Mouse (Mus musculus) MEL (cell line): ENCODE results near the gene Tnfsf15.

ENCODE experiments used
- CTCF ChIP-seq, 3 experiments: IDR thresholded peaks in 2 of 3; conservative IDR thresholded peaks in 1 of 3; 2 replicates each; pipeline ENCODE4 v1.5.1; 2011 to 2012; ENCODE audit warnings: low read length in 3 of 3, low read depth in 2 of 3, mild to moderate bottlenecking in 2 of 3, improper control_type of control experiment in 1 of 3, inconsistent platforms in 1 of 3, mixed read lengths in 1 of 3, moderate library complexity in 1 of 3; ENCODE audit not compliant: control insufficient read depth in 1 of 3, insufficient read depth in 1 of 3, poor library complexity in 1 of 3, severe bottlenecking in 1 of 3
- MAZ ChIP-seq: IDR thresholded peaks from 2 replicates; pipeline ENCODE4 v1.6.1; 2012; ENCODE audit warnings: low read depth, mild to moderate bottlenecking, inconsistent platforms, low read length, improper control_type of control experiment
- MEF2A ChIP-seq: IDR thresholded peaks from 2 replicates; pipeline ENCODE4 v1.6.1; 2014; ENCODE audit warnings: low read depth, mild to moderate bottlenecking, inconsistent platforms, low read length, improper control_type of control experiment; ENCODE audit not compliant: poor library complexity, insufficient replicate concordance, severe bottlenecking; ENCODE audit errors: extremely low read depth
- POLR2A ChIP-seq, 2 experiments: IDR thresholded peaks; 2 replicates each; pipeline ENCODE4 v1.6.1; 2011 to 2012; ENCODE audit warnings: low read length in 2 of 2, mild to moderate bottlenecking in 2 of 2, control low read depth in 1 of 2, improper control_type of control experiment in 1 of 2, low read depth in 1 of 2, moderate library complexity in 1 of 2; ENCODE audit not compliant: control insufficient read depth in 1 of 2, insufficient read depth in 1 of 2, poor library complexity in 1 of 2

DNA sequence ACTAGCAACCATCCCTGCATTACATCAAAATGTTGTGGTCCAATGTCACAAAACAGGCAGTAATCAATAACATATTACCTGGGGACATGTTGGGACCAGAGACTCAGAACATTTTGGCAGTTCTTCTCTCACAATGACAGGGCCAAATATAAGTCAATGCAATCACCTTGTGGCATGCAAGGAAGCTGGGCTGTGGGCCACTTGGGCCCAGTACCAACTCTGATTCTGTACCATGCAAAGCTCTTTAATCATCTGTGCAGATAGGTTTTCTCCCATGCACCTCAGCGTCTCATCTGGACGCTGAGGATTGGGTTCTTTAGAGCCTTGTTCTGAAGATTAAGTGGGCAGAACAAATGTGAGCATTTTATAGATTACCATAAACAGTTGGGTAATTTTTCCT lies 13.6 kb downstream of the Tnfsf15 start:
- no peak for TF ChIP-seq POLR2A (IDR thresholded peaks at IDR 0.05; ENCODE audit: control insufficient read depth in 1 of 2, insufficient read depth in 1 of 2, low read depth in 1 of 2, low read length in 2 of 2, poor library complexity in 1 of 2)
- no peak for TF ChIP-seq CTCF (IDR thresholded peaks at IDR 0.05 in 2 of 3, conservative IDR thresholded peaks at IDR 0.05 in 1 of 3; ENCODE audit: control insufficient read depth in 1 of 3, insufficient read depth in 1 of 3, low read depth in 2 of 3, low read length in 3 of 3, poor library complexity in 1 of 3, severe bottlenecking in 1 of 3)
- no peak for TF ChIP-seq MEF2A
- no peak for TF ChIP-seq MAZ
